ENCODE assay signal across 8 mouse cellular contexts in the genomic region with DNA sequence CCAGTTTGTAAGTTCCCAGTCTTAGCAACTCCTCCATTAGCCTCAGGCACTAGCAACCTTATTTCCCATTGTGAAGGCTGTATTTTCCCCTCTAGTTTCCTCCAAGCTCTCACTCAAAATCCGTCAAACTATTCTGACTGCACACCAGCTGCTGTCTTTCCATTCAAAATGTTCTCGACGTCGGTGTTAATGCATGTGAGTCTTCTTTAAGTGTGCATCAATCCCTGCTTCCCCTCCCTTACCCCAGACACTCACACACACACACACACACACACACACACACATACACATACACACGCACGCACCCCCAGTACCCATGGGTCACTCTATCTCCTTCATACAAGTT. TPM values are rescaled to one million over a fixed set of nuclear protein-coding genes. Genes with fewer than 3 reads are reported as not detected.
A peak's percentile ranks its signal among the peaks of the same experiment; 100 is the strongest.
DNase-seq lines count a peak whose midpoint lies in the region; ATAC-seq and TF ChIP-seq lines count a peak whose summit lies in the region.

No protein-coding gene starts in this region.

- 3% methylated on average over 6 of the region's 6 CpGs for WGBS in liver, embryonic 11.5 days

- peaks cover 21% of the 10 kb centered on the region for H3K36me3 ChIP-seq in erythroblast, embryonic 14.5 days (ENCODE audit: control insufficient read depth)
- H3K36me3 ChIP-seq in liver, embryonic 11.5 days (ENCODE audit: control insufficient read depth, insufficient read depth, low read length) = peaks cover 6% of the 10 kb centered on the region; the same call in 1 of the 2 replicates

- no peaks in the 10 kb centered on the region for H3K9me3 ChIP-seq in erythroblast, embryonic 14.5 days (ENCODE audit: control insufficient read depth, low read length)
- H3K9me3 ChIP-seq in liver, embryonic 11.5 days (ENCODE audit: control insufficient read depth, low read length) = no peaks in the 10 kb centered on the region

- peak; percentile 43 for DNase-seq in 3T3-L1 (ENCODE audit: low read depth, low spot score)
- no peak for DNase-seq in liver, embryonic 11.5 days (ENCODE audit: low spot score)
- no peak for DNase-seq in urinary bladder, postnatal 10 days (ENCODE audit: low spot score)
- DNase-seq in kidney, postnatal 25 days = no peak
- DNase-seq in thymus, postnatal 4 days = no peak

- peak overlapping the region; percentile 96 for H3K9ac ChIP-seq in liver, embryonic 11.5 days (ENCODE audit: low read depth, low read length)

- no peak for TF ChIP-seq CTCF in embryonic fibroblast, embryonic 13.5 days (IDR thresholded peaks at IDR 0.05; ENCODE audit: borderline replicate concordance, insufficient read depth, low read length)

- ATAC-seq in erythroblast, adult 5-6 weeks (replicated peaks; ENCODE audit: low FRiP score, poor library complexity, severe bottlenecking) = no peak
- ATAC-seq in liver, embryonic 11.5 days (replicated peaks; ENCODE audit: low FRiP score) = no peak

- H3K4me3 ChIP-seq in erythroblast, embryonic 14.5 days (replicated peaks) = peak overlapping the region; percentile 87
- peak overlapping the region; percentile 99 for H3K4me3 ChIP-seq in embryonic fibroblast, embryonic 13.5 days (ENCODE audit: insufficient read depth, low read length)
- H3K4me3 ChIP-seq in liver, embryonic 11.5 days (ENCODE audit: low read depth, low read length) = peak overlapping the region; percentile 96

- TF ChIP-seq POLR2A in embryonic fibroblast, embryonic 13.5 days (IDR thresholded peaks at IDR 0.05; ENCODE audit: low read depth, low read length) = no peak

- peaks cover 37% of the 10 kb centered on the region for H3K4me1 ChIP-seq in erythroblast, embryonic 14.5 days (ENCODE audit: control insufficient read depth)
- no peaks in the 10 kb centered on the region for H3K4me1 ChIP-seq in embryonic fibroblast, embryonic 13.5 days (ENCODE audit: control insufficient read depth, insufficient read depth, low read length)
- peaks cover 13% of the 10 kb centered on the region for H3K4me1 ChIP-seq in liver, embryonic 11.5 days (replicated peaks; ENCODE audit: control insufficient read depth, insufficient read depth, low read length)

- no peak overlapping the region for H3K27ac ChIP-seq in embryonic fibroblast, embryonic 13.5 days (ENCODE audit: insufficient read depth, low read length)
- peak overlapping the region; percentile 84; the same call in 1 of the 2 replicates for H3K27ac ChIP-seq in liver, embryonic 11.5 days (ENCODE audit: low read depth, low read length)

- no peaks in the 10 kb centered on the region for H3K27me3 ChIP-seq in erythroblast, embryonic 14.5 days (ENCODE audit: control insufficient read depth)
- no peaks in the 10 kb centered on the region for H3K27me3 ChIP-seq in liver, embryonic 11.5 days (replicated peaks; ENCODE audit: control insufficient read depth, insufficient read depth, low read length)

- peak overlapping the region; percentile 90 for H3K4me2 ChIP-seq in liver, embryonic 11.5 days

RNA-seq across cellular contexts. Expression of a gene that starts 1.1 kb away (rescaled TPM):
- polyA plus RNA-seq in erythroblast, embryonic 14.5 days (2012) = 0.29 and 0.33 TPM in 2 replicates
- 24.8 and 27.6 TPM in 2 replicates for total RNA-seq in erythroblast, adult 5-6 weeks (2015; ENCODE audit: low replicate concordance)
- 21.0 and 21.6 TPM in 2 replicates for total RNA-seq in erythroblast, adult 5-6 weeks (2017; ENCODE audit: low replicate concordance)
- 45.6 and 49.0 TPM in 2 replicates for polyA plus RNA-seq in embryonic fibroblast, embryonic 13.5 days (2011; ENCODE audit: insufficient read length, low read depth, missing spikeins)
- polyA plus RNA-seq in liver, embryonic 11.5 days (2014; fragmentation: Nextera tagmentation; extraction: Ambion mirVana) = 28.5 and 29.5 TPM in 2 replicates

RNA-seq across cellular contexts. Expression of a gene that starts 53.4 kb away (rescaled TPM):
- not detected in 2 replicates for polyA plus RNA-seq in erythroblast, embryonic 14.5 days (2012)
- total RNA-seq in erythroblast, adult 5-6 weeks (2015; ENCODE audit: low replicate concordance) = not detected in 2 replicates
- 0.14 TPM in 1 of 2 replicates, not detected in the other for total RNA-seq in erythroblast, adult 5-6 weeks (2017; ENCODE audit: low replicate concordance)
- polyA plus RNA-seq in embryonic fibroblast, embryonic 13.5 days (2011; ENCODE audit: insufficient read length, low read depth, missing spikeins) = 26.7 and 30.4 TPM in 2 replicates
- 0.10 and 0.27 TPM in 2 replicates for polyA plus RNA-seq in liver, embryonic 11.5 days (2014; fragmentation: Nextera tagmentation; extraction: Ambion mirVana)

Comparison
In these comparisons a context has a peak if more than half of its experiments do, and no peak if none do; other contexts are left out.
1. RNA of a gene that starts 1.1 kb away (polyA plus RNA-seq): 45.6 to 49.0 TPM in embryonic fibroblast, embryonic 13.5 days and 28.5 to 29.5 TPM in liver, embryonic 11.5 days; 0.29 to 0.33 TPM in erythroblast, embryonic 14.5 days; every median in the first group is over 10 times any median in the second.
2. RNA of a gene that starts 53.4 kb away (polyA plus RNA-seq): 26.7 to 30.4 TPM in embryonic fibroblast, embryonic 13.5 days; 0.10 to 0.27 TPM in liver, embryonic 11.5 days and not detected in erythroblast, embryonic 14.5 days; every median in the first group is over 10 times any median in the second.
3. Peak in every context shown above with its lines, with median percentiles within 50 percentile points of each other: H3K4me3 ChIP-seq.